Mouse (Mus musculus): ENCODE results near the gene Baiap2. TPM values are rescaled to one million over a fixed set of nuclear protein-coding genes. Genes with fewer than 3 reads are reported as not detected.

Gene Baiap2
- polyA plus RNA-seq, 2 experiments from 2014 or later, result 7.9 to 11.5 TPM

GRCm38 (mm10) chr11:120045341-120045740, 102.8 kb downstream of the Baiap2 start:
- no peak for ATAC-seq

GRCm38 (mm10) chr11:120045839-120046552, 103.4 kb downstream of the Baiap2 start:
- no peak for ATAC-seq

- no peak for ATAC-seq
These were observed 104.1 kb downstream of the Baiap2 start, which contains the start of gene Aatk for GRCm38 (mm10) chr11:120046553-120047191. Gene Aatk (minus strand): TSS chr11:120047167.

GRCm38 (mm10) chr11:120047531-120048251, 105.1 kb downstream of the Baiap2 start:
- no peak for ATAC-seq

- ATAC-seq, result no peak
These were observed 105.6 kb downstream of the Baiap2 start for GRCm38 (mm10) chr11:120048252-120048556.

GRCm38 (mm10) chr11:120049067-120049466, 106.5 kb downstream of the Baiap2 start:
- ATAC-seq, result no peak

GRCm38 (mm10) chr11:120051124-120051811, 108.7 kb downstream of the Baiap2 start:
- ATAC-seq, result no peak

GRCm38 (mm10) chr11:120052274-120052673, 109.7 kb downstream of the Baiap2 start:
- ATAC-seq, result no peak

GRCm38 (mm10) chr11:120053846-120054245, 111.3 kb downstream of the Baiap2 start:
- no peak for ATAC-seq

- ATAC-seq, result no peak
These were observed 113.6 kb downstream of the Baiap2 start for GRCm38 (mm10) chr11:120055953-120056732.

Other genes starting within 250 kb of the Baiap2 start
- gene Chmp6, start 29.3 kb upstream of the Baiap2 start, polyA plus RNA-seq (2017; shearing (Covaris generic)), result 10 to 100 TPM; 46.8 to 64.7 TPM
- gene Aatk, start 104.4 kb downstream of the Baiap2 start, polyA plus RNA-seq (2017; shearing (Covaris generic)), result not detected
- gene Cep131, start 144.1 kb downstream of the Baiap2 start, polyA plus RNA-seq (2017; shearing (Covaris generic)), result under 1 TPM in 1 of 2 experiments, not detected in 1; 0.47 TPM
- gene Tepsin, start 156.0 kb downstream of the Baiap2 start, polyA plus RNA-seq (2017; shearing (Covaris generic)), result 10 to 100 TPM in 1 of 2 experiments, 1 to 10 TPM in 1; 9.2 to 12.1 TPM
- gene Ndufaf8, start 156.2 kb downstream of the Baiap2 start, polyA plus RNA-seq (2017; shearing (Covaris generic)), result 10 to 100 TPM; 77.9 to 85.0 TPM
- gene Slc38a10, start 208.6 kb downstream of the Baiap2 start, polyA plus RNA-seq (2017; shearing (Covaris generic)), result 10 to 100 TPM; 34.8 to 49.2 TPM